Mouse (Mus musculus) kidney, postnatal 0 days (tissue): ENCODE results near the gene Emx1. TPM values are rescaled to one million over a fixed set of nuclear protein-coding genes. Genes with fewer than 3 reads are reported as not detected.

Source experiments
- ATAC-seq: fragments of 200-750 bp; cut with Nextera tagmentation; replicated peaks from 2 replicates; pipeline ENCODE4 v1.8.0; 2017; ENCODE audit warnings: low read depth, moderate number of reproducible peaks, moderate TSS enrichment, moderate library complexity; ENCODE audit not compliant: low FRiP score
- DNase-seq: peaks from one replicate; pipeline ENCODE4 v3.0.0-alpha.2; 2016; ENCODE audit warnings: low spot score
- H3K27ac ChIP-seq: fragments of 300-500 bp; sonication (generic); 2 replicates; pipeline ENCODE4 v1.5.1; 2014; ENCODE audit warnings: mild to moderate bottlenecking
- H3K27me3 ChIP-seq: fragments of 300-500 bp; sonication (generic); 2 replicates; pipeline ENCODE4 v1.6.1; 2014; ENCODE audit warnings: low read length, mixed read lengths; ENCODE audit not compliant: insufficient read depth
- H3K36me3 ChIP-seq: fragments of 300-500 bp; sonication (generic); 2 replicates; pipeline ENCODE4 v1.6.1; 2014; ENCODE audit warnings: low read length, mixed read lengths; ENCODE audit not compliant: insufficient read depth
- H3K4me1 ChIP-seq: fragments of 300-500 bp; sonication (generic); replicated peaks from 2 replicates; pipeline ENCODE4 v1.6.1; 2014; ENCODE audit warnings: antibody characterized with exemption, low read length, mixed read lengths; ENCODE audit not compliant: insufficient read depth
- H3K4me2 ChIP-seq: fragments of 300-500 bp; sonication (generic); 2 replicates; pipeline ENCODE4 v1.6.1; 2014; ENCODE audit warnings: mild to moderate bottlenecking, low read length, moderate library complexity, mixed read lengths
- H3K4me3 ChIP-seq: fragments of 300-500 bp; sonication (generic); replicated peaks from 2 replicates; pipeline ENCODE4 v1.5.1; 2014; ENCODE audit warnings: low read depth, low read length
- H3K9ac ChIP-seq: fragments of 300-500 bp; sonication (generic); 2 replicates; pipeline ENCODE4 v1.6.1; 2014; ENCODE audit warnings: low read depth, low read length
- H3K9me3 ChIP-seq: fragments of 300-500 bp; sonication (generic); replicated peaks from 2 replicates; pipeline ENCODE4 v1.6.1; 2016; ENCODE audit warnings: low read length, inconsistent platforms, mixed read lengths
- CTCF ChIP-seq: IDR thresholded peaks from 2 replicates; pipeline ENCODE4 v1.5.1; 2016; ENCODE audit warnings: antibody characterized with exemption, low read depth, mild to moderate bottlenecking, moderate library complexity
- WGBS: fragments of 180-500 bp; shearing (Covaris S2); extraction: QIAGEN DNeasy Blood & Tissue Kit; methylation state at CpG from one replicate; pipeline ENCODE4 v1.1.7; 2014; 5-methylcytosine and 5-hydroxymethylcytosine counted together
- polyA plus RNA-seq: library from polyadenylated mRNA; unstranded; fragments of >200 nt; fragmentation: Nextera tagmentation; extraction: Ambion mirVana; gene quantifications from 2 replicates; pipeline ENCODE4 v1.2.1, GENCODE M21; 2015

Gene Emx1
- polyA plus RNA-seq, 1 experiment from 2014 or later, result 40.2 TPM

DNA sequence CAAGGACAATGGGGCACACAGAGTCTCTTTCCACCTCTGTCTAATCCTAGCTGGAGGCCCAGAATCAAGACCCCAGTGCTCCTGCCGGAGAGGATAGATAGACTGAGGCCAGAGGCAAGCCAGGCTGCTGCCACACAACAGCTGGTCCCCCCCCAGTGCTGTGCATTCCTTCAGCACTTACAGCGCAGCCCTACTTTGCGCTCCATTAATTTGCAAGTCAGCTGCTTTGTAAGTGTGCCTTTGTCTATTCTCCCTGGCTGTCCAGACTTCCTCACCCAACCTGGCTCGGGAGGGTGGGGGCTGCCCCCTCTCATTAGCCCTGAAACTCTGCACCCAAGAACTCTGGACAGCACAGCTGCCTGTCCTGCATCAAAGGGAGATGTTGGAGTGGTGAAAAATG lies 44.8 kb downstream of the Emx1 start:
- Histone ChIP-seq H3K4me2 (no peak overlapping the region), H3K27me3 (no peaks in the 10 kb centered on the region), H3K9me3 (no peaks in the 10 kb centered on the region), H3K4me3 (no peak overlapping the region), H3K36me3 (no peaks in the 10 kb centered on the region), H3K4me1 (peaks cover 16% of the 10 kb centered on the region), H3K9ac (0 out of 2 replicates have a peak overlapping the region, but pooled peaks have one; percentile 8), H3K27ac (no peak overlapping the region)
- 31% methylated on average over 4 of the region's 4 CpGs for WGBS
- peak; percentile 67 for DNase-seq
- ATAC-seq, result peak; percentile 42; the same call in 1 of the 2 replicates
- TF ChIP-seq CTCF, result no peak

GRCm38 (mm10) chr6:85232836-85233623 lies 45.8 kb downstream of the Emx1 start:
- no peak overlapping the region for H3K9ac ChIP-seq
- H3K4me1 ChIP-seq, result peaks cover 16% of the 10 kb centered on the region
- no peak overlapping the region for H3K4me3 ChIP-seq
- H3K4me2 ChIP-seq, result no peak overlapping the region
- no peak overlapping the region for H3K27ac ChIP-seq
- H3K9me3 ChIP-seq, result no peaks in the 10 kb centered on the region
- ATAC-seq, result no peak
- H3K36me3 ChIP-seq, result no peaks in the 10 kb centered on the region
- WGBS, result 26% methylated on average over 7 of the region's 7 CpGs
- no peaks in the 10 kb centered on the region for H3K27me3 ChIP-seq
- TF ChIP-seq CTCF, result no peak
- no peak for DNase-seq

DNA sequence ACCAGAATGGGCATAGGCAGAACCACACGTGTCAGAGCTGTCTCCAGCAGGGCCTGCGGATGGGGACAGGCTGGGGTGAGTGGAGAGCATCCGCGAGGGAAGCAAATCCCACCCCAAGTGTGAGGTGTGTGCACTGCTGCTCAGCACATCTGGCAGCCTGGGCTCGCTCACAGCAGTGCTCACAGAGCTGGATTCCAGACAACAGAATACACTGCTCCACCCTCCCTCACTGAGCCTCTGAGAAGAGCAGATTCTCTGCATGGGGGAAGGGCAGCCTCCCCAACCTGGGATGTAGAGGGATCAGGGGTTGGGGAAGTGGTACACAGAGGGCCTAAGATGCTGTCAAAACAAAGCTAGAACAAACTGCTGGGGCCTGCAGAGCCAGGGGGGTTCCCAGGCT lies 47.6 kb downstream of the Emx1 start:
- H3K4me3 ChIP-seq, result no peak overlapping the region
- no peak overlapping the region for H3K27ac ChIP-seq
- H3K9ac ChIP-seq, result no peak overlapping the region
- no peaks in the 10 kb centered on the region for H3K9me3 ChIP-seq
- no peak for TF ChIP-seq CTCF
- H3K27me3 ChIP-seq, result no peaks in the 10 kb centered on the region
- WGBS, result 55% methylated on average over 5 of the region's 5 CpGs
- ATAC-seq (no peak), DNase-seq (no peak)
- H3K4me2 ChIP-seq, result no peak overlapping the region
- no peaks in the 10 kb centered on the region for H3K36me3 ChIP-seq
- H3K4me1 ChIP-seq, result peaks cover 16% of the 10 kb centered on the region

DNA sequence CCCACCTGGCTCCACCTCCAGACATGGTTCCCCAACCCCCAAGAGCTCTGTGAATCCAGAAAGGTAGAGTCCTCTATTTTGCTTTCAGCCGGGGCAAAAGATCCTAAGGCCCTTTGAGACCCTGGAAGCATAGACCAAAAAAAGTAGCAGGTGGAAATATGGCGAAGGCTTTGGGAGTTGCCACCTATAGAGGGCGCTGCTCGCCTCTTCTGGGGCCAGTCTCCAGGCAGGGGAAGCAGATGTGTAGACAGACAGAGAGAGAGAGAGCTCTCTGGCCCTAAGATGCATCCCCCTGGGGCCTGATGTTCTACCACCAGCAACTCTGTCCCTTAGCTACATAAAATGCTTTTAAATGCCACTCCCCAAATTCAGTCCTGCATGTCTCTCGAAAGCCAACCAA lies 49.8 kb downstream of the Emx1 start:
- ATAC-seq, result no peak
- 47% methylated on average over 5 of the region's 5 CpGs for WGBS
- Histone ChIP-seq H3K4me3 (no peak overlapping the region), H3K9me3 (no peaks in the 10 kb centered on the region), H3K4me2 (no peak overlapping the region), H3K9ac (no peak overlapping the region), H3K4me1 (peaks cover 6% of the 10 kb centered on the region; the same call in 1 of the 2 replicates), H3K36me3 (no peaks in the 10 kb centered on the region), H3K27ac (no peak overlapping the region), H3K27me3 (no peaks in the 10 kb centered on the region)
- TF ChIP-seq CTCF, result peak; percentile 63
- DNase-seq, result peak; percentile 10

DNA sequence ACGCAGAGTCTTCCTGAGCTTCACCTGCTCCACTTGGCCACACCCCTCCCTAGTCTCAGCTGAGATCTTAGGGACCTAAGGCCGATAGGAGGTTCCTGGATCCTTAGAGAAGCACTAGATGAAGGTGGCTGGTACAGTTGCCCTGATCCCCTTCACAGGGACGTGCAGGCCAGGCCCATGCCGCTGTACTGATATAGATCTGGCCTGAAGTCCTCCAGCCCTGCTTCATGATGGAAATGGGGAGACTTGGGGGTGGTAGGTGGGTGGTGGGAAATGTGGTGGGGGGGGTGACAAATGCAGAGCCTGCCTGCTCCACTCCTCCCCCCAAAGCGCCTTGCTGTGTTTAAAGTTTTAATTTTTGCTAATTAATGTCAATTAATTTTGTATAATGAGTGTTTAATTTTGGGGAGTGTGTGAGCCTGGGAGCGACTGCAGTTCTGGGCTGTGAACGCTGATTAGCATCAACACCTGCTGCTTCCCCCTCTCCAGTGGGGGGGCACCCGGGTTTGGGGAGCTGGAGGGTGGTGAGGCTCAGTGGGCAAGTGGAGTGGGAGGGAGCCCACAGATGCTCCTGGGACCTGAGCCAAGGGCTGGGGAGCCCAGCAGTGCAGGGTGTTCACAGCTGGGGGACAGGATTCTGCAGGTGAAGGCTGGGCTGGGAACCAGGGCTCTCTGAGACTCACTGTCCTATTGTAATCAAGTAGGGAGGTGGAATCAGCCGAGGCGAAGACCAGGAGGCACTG lies 50.5 kb downstream of the Emx1 start:
- WGBS, result 66% methylated on average over 10 of the region's 10 CpGs
- ATAC-seq, result no peak
- no peaks in the 10 kb centered on the region for H3K27me3 ChIP-seq

DNA sequence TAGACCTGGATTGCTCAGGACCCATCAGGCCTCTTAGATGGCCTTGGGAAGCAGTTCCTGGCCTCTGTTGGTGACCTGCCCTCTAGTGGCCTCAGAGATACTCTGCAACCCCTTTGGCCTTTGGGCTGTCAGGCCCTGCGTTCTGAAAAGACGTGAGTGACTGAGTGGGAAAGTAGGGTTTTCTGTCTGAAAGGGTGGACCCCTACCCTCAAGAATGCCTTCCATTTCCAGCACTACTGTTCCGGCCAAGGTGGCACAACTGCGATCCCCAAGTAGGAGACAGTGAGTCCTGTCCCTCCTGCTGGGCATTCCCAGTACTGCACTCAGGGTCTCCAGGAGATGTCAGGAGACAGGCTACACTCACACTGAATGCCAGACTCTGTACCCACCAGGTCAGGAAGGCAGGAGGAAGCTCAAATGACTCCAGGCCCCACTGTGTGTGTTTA lies 51.8 kb downstream of the Emx1 start:
- WGBS, result 11% methylated on average over 4 of the region's 4 CpGs
- ATAC-seq, result peak; percentile 64
- H3K4me2 ChIP-seq, result peak overlapping the region; percentile 37

More for the DNA sequence above, 50.5 kb downstream of the Emx1 start:
- no peak overlapping the region for H3K9ac ChIP-seq
- H3K27ac ChIP-seq, result no peak overlapping the region
- no peaks in the 10 kb centered on the region for H3K36me3 ChIP-seq
- H3K4me1 ChIP-seq, result no peaks in the 10 kb centered on the region
- H3K4me2 ChIP-seq, result no peak overlapping the region
- DNase-seq, result no peak
- TF ChIP-seq CTCF, result no peak
- no peaks in the 10 kb centered on the region for H3K9me3 ChIP-seq
- no peak overlapping the region for H3K4me3 ChIP-seq

More for the DNA sequence above, 51.8 kb downstream of the Emx1 start:
- Histone ChIP-seq H3K36me3 (no peaks in the 10 kb centered on the region), H3K9me3 (no peaks in the 10 kb centered on the region), H3K27ac (no peak overlapping the region), H3K4me3 (no peak overlapping the region), H3K9ac (no peak overlapping the region), H3K27me3 (no peaks in the 10 kb centered on the region), H3K4me1 (no peaks in the 10 kb centered on the region)
- peak; percentile 93 for TF ChIP-seq CTCF
- DNase-seq, result peak; percentile 71
